Mouse (Mus musculus) spleen, embryonic (tissue): ENCODE data around the gene Stum.
"Not testable (repeated sequence)": the region's sequence is repeated elsewhere in the genome, so short reads cannot be mapped to it uniquely, and the experiment has no call there.

Source experiments
- CTCF ChIA-PET: fragments of 350-600 bp; sonication (Branson Sonifier 250); formaldehyde crosslinking; loops from one replicate; lab custom pipeline; 2022; lab: Charles Lee

Stum gene

DNA sequence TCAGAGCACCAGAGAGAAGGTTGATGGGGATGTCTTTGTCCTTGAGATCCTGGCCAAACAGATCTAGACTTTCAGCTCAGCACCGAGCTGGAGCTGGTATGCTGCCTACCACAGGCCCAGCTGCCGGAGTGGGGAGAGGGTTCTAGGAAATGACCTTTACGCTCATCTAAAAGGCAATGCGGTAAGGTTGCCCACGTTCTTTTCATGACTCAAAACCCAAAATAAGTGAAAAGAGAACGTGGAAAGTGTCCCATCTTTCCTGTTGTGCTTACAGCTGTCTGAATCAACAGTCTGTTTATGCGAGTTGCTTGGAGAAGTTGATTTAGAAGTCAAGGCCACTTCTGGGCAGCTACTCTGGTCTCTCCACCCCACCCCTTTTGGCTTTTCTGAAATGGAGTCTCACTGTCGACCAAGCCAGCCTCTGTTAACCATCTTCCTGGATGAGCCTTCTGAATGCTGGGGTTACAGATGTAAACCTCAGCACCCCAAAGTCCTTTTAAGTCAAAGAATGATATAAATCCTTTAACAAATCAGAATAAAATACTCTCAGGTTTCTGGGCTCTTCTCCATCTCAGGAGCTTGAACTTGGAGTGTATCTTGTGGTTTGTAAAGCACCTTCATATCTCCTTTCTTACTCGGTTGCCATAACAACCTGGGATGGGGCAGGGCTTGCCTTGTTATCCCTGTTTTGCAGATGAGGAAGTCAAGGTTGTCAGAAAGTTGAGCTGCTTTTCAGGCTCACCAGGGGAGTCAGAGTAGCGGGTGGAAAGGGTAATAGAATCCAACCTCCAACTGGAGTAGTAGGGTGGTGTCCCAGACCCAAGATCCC lies 92.3 kb downstream of the Stum start:
- CTCF ChIA-PET = interaction anchor here (0.6 to 1.1 kb wide), 3 partner anchors 13 to 591 kb away, joined by 3 to 9 read pairs (median 4); no protein-coding TSS in a partner anchor

DNA sequence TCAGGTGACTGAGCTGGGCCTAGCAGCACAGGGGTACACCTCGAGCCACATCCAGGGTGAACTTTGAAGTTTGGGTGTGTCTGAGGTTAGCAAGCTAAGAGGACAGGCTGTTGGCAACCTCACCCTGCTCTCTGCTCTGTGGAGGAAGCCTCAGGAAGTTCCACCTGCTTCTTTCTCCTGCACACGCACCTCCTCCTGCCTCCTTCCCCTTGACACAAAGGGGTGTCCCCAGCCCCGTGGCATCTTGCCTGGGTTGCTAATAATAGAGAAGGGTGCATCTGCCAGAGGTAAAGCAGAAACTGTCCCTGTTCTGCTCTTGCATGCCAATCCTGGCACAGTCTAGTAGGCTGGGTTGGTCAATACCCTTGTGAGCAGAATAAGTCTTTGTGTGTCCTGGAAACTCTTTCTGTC lies 93.0 kb downstream of the Stum start:
- CTCF ChIA-PET = interaction anchor here (0.6 kb wide), 2 partner anchors 20 to 43 kb away, joined by 3 to 9 read pairs; no protein-coding TSS in a partner anchor

DNA sequence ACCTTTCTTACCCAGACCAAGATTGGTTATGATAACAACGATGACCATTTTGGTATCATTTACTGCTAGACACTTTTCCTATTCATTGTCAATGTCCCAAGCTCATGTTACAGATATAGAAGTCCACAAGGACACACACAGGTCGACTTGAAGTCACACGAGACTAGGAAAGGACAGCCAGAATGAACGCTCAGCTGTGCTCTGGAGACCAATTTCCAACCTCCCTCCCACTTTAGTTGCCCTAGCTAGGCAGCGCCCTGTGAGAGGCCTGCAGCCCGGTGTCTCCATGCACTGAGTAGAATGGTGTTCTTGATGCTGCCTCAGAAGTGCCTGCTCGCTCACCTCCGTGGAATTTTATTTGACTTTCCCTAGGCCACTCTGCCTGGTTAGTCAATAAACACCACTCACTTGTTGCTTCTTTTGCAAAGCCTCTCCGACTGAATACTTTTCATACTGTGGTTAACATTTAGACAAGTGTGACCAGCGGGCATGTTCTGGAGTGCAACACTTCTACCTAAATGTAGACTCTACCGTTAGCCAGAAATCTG lies 94.0 kb downstream of the Stum start:
- CTCF ChIA-PET = not testable (repeated sequence)

DNA sequence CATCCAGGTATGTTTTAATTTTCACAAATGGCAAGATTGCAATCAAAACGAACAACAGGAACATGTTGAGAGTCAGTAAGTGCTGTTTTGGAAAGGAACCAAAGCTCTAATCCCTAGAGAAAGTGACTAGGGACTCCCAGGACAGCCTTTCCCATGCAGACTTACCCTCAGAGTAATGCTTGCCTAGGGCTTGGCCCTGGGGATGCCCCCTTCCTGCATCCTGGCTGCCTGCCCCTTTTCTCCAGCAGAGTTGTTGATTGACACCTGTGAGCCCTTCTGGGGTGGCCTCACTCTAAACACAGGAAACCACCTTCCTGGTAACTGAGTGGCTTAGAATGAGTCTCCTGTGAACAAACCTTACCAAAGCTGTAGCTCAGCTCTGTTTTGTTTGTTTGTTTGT lies 94.8 kb downstream of the Stum start:
- CTCF ChIA-PET = interaction anchor here (1.4 kb wide), 1 partner anchor 18 kb away, joined by 3 read pairs; no protein-coding TSS in a partner anchor

DNA sequence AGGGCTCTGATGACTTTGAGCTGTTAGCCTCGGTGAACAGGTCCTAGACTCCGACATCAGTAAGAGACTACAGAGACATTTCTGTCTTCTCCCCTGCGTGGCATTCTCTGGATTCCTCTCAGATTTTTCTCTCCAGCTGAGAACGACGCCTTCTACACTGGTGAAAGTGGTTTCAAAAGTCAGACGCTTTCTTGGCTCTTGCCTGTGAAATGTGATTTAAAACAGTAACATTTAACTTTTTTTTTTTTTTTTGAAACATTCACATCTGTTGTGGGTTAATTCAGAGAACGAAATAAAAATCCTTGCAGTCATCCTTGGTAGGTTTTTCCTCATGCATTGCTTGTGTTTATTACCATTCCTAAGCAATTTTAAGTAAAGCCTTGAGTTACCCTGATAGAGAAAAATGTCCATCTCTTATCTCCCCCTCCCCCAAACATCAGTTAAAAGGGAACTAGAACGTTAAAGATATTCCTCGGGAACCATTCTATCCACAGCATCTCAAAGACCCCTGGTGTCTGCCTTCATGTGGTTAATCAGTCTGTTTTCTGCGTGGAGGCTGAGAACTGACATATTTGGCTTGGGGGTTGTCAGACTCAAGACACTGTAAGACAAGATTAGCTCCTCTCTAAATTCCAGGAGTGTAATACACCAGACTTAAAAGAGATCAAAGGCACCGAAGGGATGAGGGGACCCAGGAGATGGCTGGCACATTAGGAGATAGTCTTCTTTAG lies 95.4 kb downstream of the Stum start:
- CTCF ChIA-PET = interaction anchor here (0.9 to 1.4 kb wide), 3 partner anchors 19 to 54 kb away, joined by 3 read pairs; no protein-coding TSS in a partner anchor

DNA sequence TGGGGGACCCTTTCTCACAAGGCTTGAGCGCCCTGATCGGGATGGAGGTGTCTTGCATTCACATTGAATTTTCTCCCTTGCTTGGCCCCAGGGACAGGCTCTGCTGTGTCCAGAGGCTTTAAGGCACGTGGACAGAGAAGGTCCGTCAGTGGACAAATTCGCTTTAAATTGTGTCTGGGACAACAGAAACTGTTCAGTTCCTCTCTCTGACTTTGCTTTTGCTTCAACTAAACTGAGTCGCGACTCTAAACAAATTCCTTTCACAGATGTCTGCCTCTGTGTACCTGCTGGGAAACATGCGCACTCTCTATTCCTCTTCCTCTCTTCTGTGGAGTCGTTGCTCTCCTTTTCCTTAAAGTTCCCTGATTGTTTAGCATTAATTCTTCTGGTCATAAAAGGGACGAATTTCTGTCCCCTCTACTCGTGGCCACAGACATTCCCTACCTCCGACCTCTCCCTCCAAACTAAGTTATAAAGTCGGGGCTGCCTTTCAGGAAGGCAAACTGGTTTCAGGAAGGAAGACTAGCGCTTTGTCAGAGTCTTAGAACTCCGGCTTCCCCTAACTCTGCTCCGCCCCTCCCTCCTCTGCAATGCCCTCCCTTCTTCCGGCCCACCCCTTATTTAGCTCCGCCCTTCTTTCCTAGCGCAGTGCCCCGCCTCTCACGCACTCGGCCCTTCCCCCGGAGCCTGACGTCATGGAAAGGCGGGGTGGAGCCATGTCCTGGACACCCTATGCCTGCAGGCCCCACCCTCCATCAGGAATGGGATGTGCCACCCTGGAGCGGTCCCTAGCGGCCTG lies 96.2 kb downstream of the Stum start:
- CTCF ChIA-PET = interaction anchor here (0.7 to 1.4 kb wide), 4 partner anchors 20 to 64 kb away, joined by 3 to 7 read pairs (median 3); no protein-coding TSS in a partner anchor

DNA sequence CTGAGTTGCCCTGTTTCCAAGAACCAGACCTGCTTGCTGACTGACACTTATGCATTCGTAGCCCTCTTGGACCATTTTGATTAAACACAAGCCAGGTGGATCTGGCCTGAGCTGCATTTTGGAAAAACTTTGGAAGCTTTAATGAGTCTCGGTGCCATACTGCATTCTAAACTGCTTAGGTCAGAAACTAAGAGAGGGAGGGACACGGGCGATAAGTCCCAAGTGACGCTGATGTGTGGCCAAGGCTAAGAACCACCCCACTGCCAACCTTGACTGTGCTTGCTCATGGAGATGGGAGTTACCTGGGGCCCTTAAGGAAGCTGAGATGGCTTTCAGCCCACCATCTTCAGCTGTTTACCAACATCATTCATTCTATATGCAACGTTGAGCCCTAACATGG lies 98.0 kb downstream of the Stum start:
- CTCF ChIA-PET = interaction anchor here (0.6 to 1.0 kb wide), 3 partner anchors 38 to 519 kb away, joined by 3 to 7 read pairs (median 4); partner anchors contain the start of gene Pycr2

DNA sequence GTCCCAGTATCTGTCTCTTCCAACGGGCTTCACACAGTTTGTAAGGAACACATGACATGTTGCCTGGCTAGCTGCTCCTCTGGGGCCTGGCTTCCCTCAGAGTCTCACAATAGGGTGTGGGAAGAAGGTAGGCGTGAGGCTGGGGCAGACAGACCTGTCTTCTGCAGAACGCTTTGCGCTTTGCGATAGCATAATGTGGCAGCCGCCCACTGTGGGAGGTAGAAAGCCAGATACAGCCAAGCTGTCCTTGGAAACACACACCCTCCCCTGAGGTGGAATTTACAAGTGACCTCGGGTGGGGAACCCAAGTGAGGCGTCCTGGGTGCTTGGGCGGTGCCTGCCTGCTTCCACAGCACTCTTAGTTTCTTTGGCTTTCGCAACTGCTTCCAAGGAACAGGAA lies 98.8 kb downstream of the Stum start:
- CTCF ChIA-PET = interaction anchor here (0.6 to 1.0 kb wide), 2 partner anchors 19 to 88 kb away, joined by 3 to 9 read pairs; no protein-coding TSS in a partner anchor

DNA sequence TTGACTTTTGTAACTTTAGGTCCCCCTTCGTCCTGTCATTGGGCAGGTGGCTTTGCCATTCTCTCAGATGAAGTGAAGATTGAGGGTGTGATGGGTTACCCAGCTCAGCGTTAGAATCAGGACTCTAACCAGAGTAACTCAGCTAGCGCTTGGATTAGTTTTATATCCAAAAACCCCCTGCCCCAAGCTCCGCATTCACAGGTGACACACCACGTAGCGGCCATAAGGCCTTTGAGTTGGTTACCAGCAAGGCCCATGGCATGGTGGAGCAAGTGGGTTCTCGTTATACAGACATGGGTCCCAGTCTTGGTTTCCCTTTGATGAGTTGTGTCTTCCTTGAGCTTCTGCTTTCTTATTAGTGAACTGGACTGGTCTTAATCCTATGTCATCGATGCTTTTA lies 99.4 kb downstream of the Stum start:
- CTCF ChIA-PET = interaction anchor here (0.6 kb wide), 1 partner anchor 18 kb away, joined by 9 read pairs; no protein-coding TSS in a partner anchor
